17 mouse cellular contexts compared by ENCODE assay signal in the genomic region with DNA sequence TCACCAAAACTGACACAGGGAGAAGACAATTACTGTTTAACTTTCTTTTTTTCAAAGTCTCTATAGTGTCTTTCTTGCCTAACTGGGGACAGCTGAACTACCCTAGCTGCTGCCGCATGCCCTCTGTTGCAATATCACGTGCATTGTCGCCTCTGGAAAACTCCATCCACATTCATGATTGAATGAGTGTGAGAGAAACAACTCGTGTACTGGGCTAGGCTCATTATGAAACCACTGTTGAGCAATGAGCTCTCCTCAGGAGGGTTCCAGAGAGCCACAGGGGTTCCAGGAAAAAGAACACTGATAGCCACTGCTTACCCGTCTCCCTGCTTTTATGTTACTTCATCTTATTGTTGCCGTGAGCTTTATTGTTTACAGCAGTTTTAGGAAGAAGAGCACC.
A peak's percentile ranks its signal among the peaks of the same experiment; 100 is the strongest.
DNase-seq lines count a peak whose midpoint lies in the region; ATAC-seq lines count a peak whose summit lies in the region.
"Had no signal": no experiment of that assay in that cellular context is flagged by ENCODE, and none has a peak within 500 bp of the region (broad histone marks: within the 10 kb centered on the region; RNA-seq: fewer than 3 reads in every experiment).

No protein-coding gene starts in this region.

- no peaks in the 10 kb centered on the region for H3K36me3 ChIP-seq in liver, embryonic 16.5 days (ENCODE audit: control insufficient read depth, insufficient read depth)
- H3K36me3 ChIP-seq in forebrain, embryonic 13.5 days (ENCODE audit: poor library complexity, severe bottlenecking), result no peaks in the 10 kb centered on the region
- no peaks in the 10 kb centered on the region for H3K36me3 ChIP-seq in midbrain, embryonic 11.5 days (ENCODE audit: control insufficient read depth, insufficient read depth, low read length)
- H3K36me3 ChIP-seq: embryonic facial prominence, embryonic 13.5 days; limb, embryonic 12.5 days; midbrain, embryonic 12.5 days had no signal

- H3K4me1 ChIP-seq in liver, embryonic 16.5 days (ENCODE audit: control insufficient read depth, low read depth, low read length), result no peaks in the 10 kb centered on the region
- no peaks in the 10 kb centered on the region for H3K4me1 ChIP-seq in forebrain, embryonic 13.5 days
- H3K4me1 ChIP-seq in midbrain, embryonic 11.5 days (ENCODE audit: control insufficient read depth, insufficient read depth, low read length), result no peaks in the 10 kb centered on the region
- H3K4me1 ChIP-seq: embryonic facial prominence, embryonic 13.5 days; limb, embryonic 12.5 days; midbrain, embryonic 12.5 days had no signal

- H3K9me3 ChIP-seq in liver, embryonic 16.5 days (replicated peaks; ENCODE audit: control insufficient read depth, low read length), result no peaks in the 10 kb centered on the region
- no peaks in the 10 kb centered on the region for H3K9me3 ChIP-seq in forebrain, embryonic 13.5 days (replicated peaks)
- H3K9me3 ChIP-seq in midbrain, embryonic 11.5 days (ENCODE audit: control insufficient read depth, low read length), result no peaks in the 10 kb centered on the region
- H3K9me3 ChIP-seq: embryonic facial prominence, embryonic 13.5 days; limb, embryonic 12.5 days; midbrain, embryonic 12.5 days had no signal

- H3K4me3 ChIP-seq in liver, embryonic 16.5 days (ENCODE audit: low read depth, low read length), result no peak overlapping the region
- H3K4me3 ChIP-seq in forebrain, embryonic 13.5 days, result no peak overlapping the region
- H3K4me3 ChIP-seq in midbrain, embryonic 11.5 days (ENCODE audit: low read depth, low read length), result no peak overlapping the region
- H3K4me3 ChIP-seq: embryonic facial prominence, embryonic 13.5 days; limb, embryonic 12.5 days; midbrain, embryonic 12.5 days had no signal

- H3K9ac ChIP-seq in liver, embryonic 16.5 days (ENCODE audit: low read depth, low read length), result no peak overlapping the region
- H3K9ac ChIP-seq in forebrain, embryonic 13.5 days, result no peak overlapping the region
- no peak overlapping the region for H3K9ac ChIP-seq in midbrain, embryonic 11.5 days (ENCODE audit: low read length)
- H3K9ac ChIP-seq: embryonic facial prominence, embryonic 13.5 days; limb, embryonic 12.5 days; midbrain, embryonic 12.5 days had no signal

- ATAC-seq in liver, embryonic 16.5 days (ENCODE audit: low read depth), result peak; percentile 70
- ATAC-seq in forebrain, embryonic 13.5 days, result no peak
- ATAC-seq in midbrain, embryonic 11.5 days (ENCODE audit: low FRiP score), result no peak
- ATAC-seq: forebrain, embryonic 14.5 days had no signal

- H3K27ac ChIP-seq in liver, embryonic 16.5 days (ENCODE audit: low read length), result no peak overlapping the region
- no peak overlapping the region for H3K27ac ChIP-seq in forebrain, embryonic 13.5 days
- no peak overlapping the region for H3K27ac ChIP-seq in midbrain, embryonic 11.5 days (ENCODE audit: low read depth, low read length)
- H3K27ac ChIP-seq: embryonic facial prominence, embryonic 13.5 days; kidney, postnatal 0 days; limb, embryonic 12.5 days; midbrain, embryonic 12.5 days had no signal

- no peaks in the 10 kb centered on the region for H3K27me3 ChIP-seq in liver, embryonic 16.5 days (ENCODE audit: control insufficient read depth, insufficient read depth, low read depth, low read length)
- no peaks in the 10 kb centered on the region for H3K27me3 ChIP-seq in forebrain, embryonic 13.5 days
- no peaks in the 10 kb centered on the region for H3K27me3 ChIP-seq in midbrain, embryonic 11.5 days (ENCODE audit: control insufficient read depth, insufficient read depth, low read length)
- H3K27me3 ChIP-seq: embryonic facial prominence, embryonic 13.5 days; limb, embryonic 12.5 days; midbrain, embryonic 12.5 days had no signal

- DNase-seq in adrenal gland, adult 8-10 months, result peak; percentile 49
- no peak for DNase-seq in adrenal gland, adult 18-20 months (ENCODE audit: low spot score in 2 of 2)
- peak; percentile 26 for DNase-seq in NIH3T3 (ENCODE audit: low read depth)
- DNase-seq in lung, postnatal 36 days, result peak; percentile 90
- no peak for DNase-seq in left cerebral cortex, adult 9 months (ENCODE audit: low spot score in 2 of 2)
- DNase-seq in midbrain, embryonic 11.5 days (ENCODE audit: low spot score, missing footprints), result no peak
- DNase-seq: cerebellum, postnatal 10 days; gastrocnemius, postnatal 36 days; heart, postnatal 14 days; spleen, adult 18-20 months had no signal

- WGBS in liver, embryonic 16.5 days (ENCODE audit: insufficient replicate concordance), result 42% methylated on average over 6 of the region's 6 CpGs
- WGBS in forebrain, embryonic 13.5 days, result 53% methylated on average over 6 of the region's 6 CpGs
- 65% methylated on average over 6 of the region's 6 CpGs for WGBS in midbrain, embryonic 11.5 days

- no peak overlapping the region for H3K4me2 ChIP-seq in liver, embryonic 16.5 days (ENCODE audit: low read depth, low read length)
- no peak overlapping the region for H3K4me2 ChIP-seq in forebrain, embryonic 13.5 days
- no peak overlapping the region for H3K4me2 ChIP-seq in midbrain, embryonic 11.5 days
- H3K4me2 ChIP-seq: embryonic facial prominence, embryonic 13.5 days; limb, embryonic 12.5 days; midbrain, embryonic 12.5 days had no signal

Comparison
In these comparisons a context has a peak if more than half of its experiments do, and no peak if none do; other contexts are left out.
1. DNase-seq: peak in adrenal gland, adult 8-10 months (single experiment), NIH3T3 (single experiment) and lung, postnatal 36 days (single experiment); none in adrenal gland, adult 18-20 months (0 of 2), left cerebral cortex, adult 9 months (0 of 2) and midbrain, embryonic 11.5 days (single experiment).